Mouse (Mus musculus) MEL (cell line): Measurements from ENCODE around the gene Rassf3. TPM values are rescaled to one million over a fixed set of nuclear protein-coding genes. Genes with fewer than 3 reads are reported as not detected.

ENCODE experiments used
- DNase-seq: peaks from one replicate; pipeline ENCODE4 v3.0.0; 2011; ENCODE audit warnings: low read depth, low spot score
- H3K27ac ChIP-seq: 2 replicates; pipeline ENCODE4 v1.5.1; 2012; ENCODE audit warnings: low read depth, mild to moderate bottlenecking, control low read depth, low read length, moderate library complexity; ENCODE audit not compliant: control insufficient read depth
- H3K27me3 ChIP-seq, 2 experiments: fragments of 150-350 bp in 1 of 2; sonication (generic) in 1 of 2; 2 replicates each; pipeline ENCODE4 v1.6.1; 2012; ENCODE audit warnings: low read length in 2 of 2, mild to moderate bottlenecking in 2 of 2, improper control_type of control experiment in 1 of 2, moderate library complexity in 1 of 2; ENCODE audit not compliant: insufficient read depth in 2 of 2, control insufficient read depth in 1 of 2
- H3K36me3 ChIP-seq, 2 experiments: 2 replicates each; pipeline ENCODE4 v1.6.1; 2012 to 2014; ENCODE audit warnings: low read length in 2 of 2, improper control_type of control experiment in 1 of 2, inconsistent platforms in 1 of 2, mild to moderate bottlenecking in 1 of 2; ENCODE audit not compliant: insufficient read depth in 2 of 2, control insufficient read depth in 1 of 2
- H3K4me1 ChIP-seq, 2 experiments: fragments of 150-350 bp in 1 of 2; sonication (generic) in 1 of 2; 2 replicates each; pipeline ENCODE4 v1.6.1; 2012; ENCODE audit warnings: low read length in 2 of 2, improper control_type of control experiment in 1 of 2, mild to moderate bottlenecking in 1 of 2; ENCODE audit not compliant: insufficient read depth in 2 of 2, control insufficient read depth in 1 of 2
- H3K4me3 ChIP-seq, 2 experiments: fragments of 150-350 bp in 1 of 2; sonication (generic) in 1 of 2; 2 replicates each; pipeline ENCODE4 v1.5.1; 2012; ENCODE audit warnings: low read depth in 2 of 2, low read length in 2 of 2, mild to moderate bottlenecking in 2 of 2, moderate library complexity in 2 of 2, control low read depth in 1 of 2, improper control_type of control experiment in 1 of 2; ENCODE audit not compliant: control insufficient read depth in 1 of 2, insufficient read depth in 1 of 2
- H3K79me2 ChIP-seq: 2 replicates; pipeline ENCODE4 v1.6.1; 2012; ENCODE audit warnings: mild to moderate bottlenecking, low read length, moderate library complexity; ENCODE audit not compliant: control insufficient read depth, poor library complexity, insufficient read depth
- H3K9ac ChIP-seq: 2 replicates; pipeline ENCODE4 v1.6.1; 2012; ENCODE audit warnings: low read depth, mild to moderate bottlenecking, control low read depth, low read length, moderate library complexity; ENCODE audit not compliant: control insufficient read depth, poor library complexity, severe bottlenecking
- H3K9me3 ChIP-seq: fragments of 150-350 bp; sonication (generic); replicated peaks from 2 replicates; pipeline ENCODE4 v1.6.1; 2012; ENCODE audit warnings: mild to moderate bottlenecking, low read length, improper control_type of control experiment, moderate library complexity; ENCODE audit not compliant: insufficient read depth
- CHD2 ChIP-seq: IDR thresholded peaks from 2 replicates; pipeline ENCODE4 v1.6.1; 2011; ENCODE audit warnings: low read length, improper control_type of control experiment
- CTCF ChIP-seq, 3 experiments: IDR thresholded peaks in 2 of 3; conservative IDR thresholded peaks in 1 of 3; 2 replicates each; pipeline ENCODE4 v1.5.1; 2011 to 2012; ENCODE audit warnings: low read length in 3 of 3, low read depth in 2 of 3, mild to moderate bottlenecking in 2 of 3, improper control_type of control experiment in 1 of 3, inconsistent platforms in 1 of 3, mixed read lengths in 1 of 3, moderate library complexity in 1 of 3; ENCODE audit not compliant: control insufficient read depth in 1 of 3, insufficient read depth in 1 of 3, poor library complexity in 1 of 3, severe bottlenecking in 1 of 3
- E2F4 ChIP-seq: IDR thresholded peaks from 2 replicates; pipeline ENCODE4 v1.6.1; 2011; ENCODE audit warnings: low read depth, low read length, improper control_type of control experiment, borderline replicate concordance
- ELF1 ChIP-seq: IDR thresholded peaks from 2 replicates; pipeline ENCODE4 v1.6.1; 2014; ENCODE audit warnings: low read depth, mild to moderate bottlenecking, inconsistent platforms, low read length, improper control_type of control experiment, moderate library complexity
- HCFC1 ChIP-seq: IDR thresholded peaks from 2 replicates; pipeline ENCODE4 v1.6.1; 2012; ENCODE audit warnings: low read depth, mild to moderate bottlenecking, inconsistent platforms, low read length, improper control_type of control experiment, moderate library complexity
- JUND ChIP-seq: IDR thresholded peaks from 2 replicates; pipeline ENCODE4 v1.6.1; 2011; ENCODE audit warnings: low read depth, mild to moderate bottlenecking, improper control_type of control experiment, low read length
- MAX ChIP-seq: IDR thresholded peaks from 2 replicates; pipeline ENCODE4 v1.6.1; 2011; ENCODE audit warnings: low read length, improper control_type of control experiment
- MEF2A ChIP-seq: IDR thresholded peaks from 2 replicates; pipeline ENCODE4 v1.6.1; 2014; ENCODE audit warnings: low read depth, mild to moderate bottlenecking, inconsistent platforms, low read length, improper control_type of control experiment; ENCODE audit not compliant: poor library complexity, insufficient replicate concordance, severe bottlenecking; ENCODE audit errors: extremely low read depth
- MYB ChIP-seq: IDR thresholded peaks from 2 replicates; pipeline ENCODE4 v1.6.1; 2011; ENCODE audit warnings: mild to moderate bottlenecking, low read depth, low read length, improper control_type of control experiment
- NELFE ChIP-seq: IDR thresholded peaks from 2 replicates; pipeline ENCODE4 v1.6.1; 2011; ENCODE audit warnings: low read depth, low read length, improper control_type of control experiment
- NRF1 ChIP-seq: IDR thresholded peaks from 2 replicates; pipeline ENCODE4 v1.6.1; 2014; ENCODE audit warnings: low read depth, mild to moderate bottlenecking, inconsistent platforms, low read length, improper control_type of control experiment, moderate library complexity; ENCODE audit not compliant: poor library complexity, insufficient read depth, severe bottlenecking
- POLR2A ChIP-seq, 2 experiments: IDR thresholded peaks; 2 replicates each; pipeline ENCODE4 v1.6.1; 2011 to 2012; ENCODE audit warnings: low read length in 2 of 2, mild to moderate bottlenecking in 2 of 2, control low read depth in 1 of 2, improper control_type of control experiment in 1 of 2, low read depth in 1 of 2, moderate library complexity in 1 of 2; ENCODE audit not compliant: control insufficient read depth in 1 of 2, insufficient read depth in 1 of 2, poor library complexity in 1 of 2
- POLR2AphosphoS5 ChIP-seq: IDR thresholded peaks from 2 replicates; pipeline ENCODE4 v1.6.1; 2012; ENCODE audit warnings: low read depth, borderline replicate concordance, mild to moderate bottlenecking, inconsistent platforms, low read length, moderate library complexity, mixed read lengths
- RCOR1 ChIP-seq: IDR thresholded peaks from 2 replicates; pipeline ENCODE4 v1.6.1; 2012; ENCODE audit warnings: low read depth, mild to moderate bottlenecking, inconsistent platforms, low read length, improper control_type of control experiment
- SIN3A ChIP-seq: IDR thresholded peaks from 2 replicates; pipeline ENCODE4 v1.6.1; 2012; ENCODE audit warnings: low read length, improper control_type of control experiment, inconsistent platforms
- SMC3 ChIP-seq: IDR thresholded peaks from 2 replicates; pipeline ENCODE4 v1.6.1; 2011; ENCODE audit warnings: low read depth, low read length, improper control_type of control experiment
- TAL1 ChIP-seq: IDR thresholded peaks from 2 replicates; pipeline ENCODE4 v1.6.1; 2012; ENCODE audit warnings: mild to moderate bottlenecking, inconsistent platforms, low read length, moderate library complexity, mixed read lengths
- TCF12 ChIP-seq: IDR thresholded peaks from 2 replicates; pipeline ENCODE4 v1.6.1; 2014; ENCODE audit warnings: low read depth, mild to moderate bottlenecking, inconsistent platforms, low read length, improper control_type of control experiment, moderate library complexity
- UBTF ChIP-seq: IDR thresholded peaks from 2 replicates; pipeline ENCODE4 v1.6.1; 2012; ENCODE audit warnings: low read depth, mild to moderate bottlenecking, inconsistent platforms, low read length, improper control_type of control experiment, moderate library complexity, borderline replicate concordance; ENCODE audit not compliant: insufficient read depth
- USF1 ChIP-seq: IDR thresholded peaks from 2 replicates; pipeline ENCODE4 v1.6.1; 2014; ENCODE audit warnings: low read depth, mild to moderate bottlenecking, inconsistent platforms, low read length, improper control_type of control experiment, moderate library complexity
- USF2 ChIP-seq, 2 experiments: IDR thresholded peaks; 2 replicates each; pipeline ENCODE4 v1.6.1; 2011 to 2012; ENCODE audit warnings: improper control_type of control experiment in 2 of 2, low read length in 2 of 2, borderline replicate concordance in 1 of 2, inconsistent platforms in 1 of 2, low read depth in 1 of 2, mild to moderate bottlenecking in 1 of 2; ENCODE audit not compliant: insufficient read depth in 1 of 2
- ZKSCAN1 ChIP-seq: IDR thresholded peaks from 2 replicates; pipeline ENCODE4 v1.6.1; 2012; ENCODE audit warnings: low read depth, mild to moderate bottlenecking, inconsistent platforms, low read length, improper control_type of control experiment, moderate library complexity
- ZMIZ1 ChIP-seq: IDR thresholded peaks from 2 replicates; pipeline ENCODE4 v1.6.1; 2012; ENCODE audit warnings: low read depth, mild to moderate bottlenecking, inconsistent platforms, low read length, improper control_type of control experiment, moderate library complexity
- ZNF384 ChIP-seq: IDR thresholded peaks from 2 replicates; pipeline ENCODE4 v1.6.1; 2012; ENCODE audit warnings: low read depth, mild to moderate bottlenecking, inconsistent platforms, low read length, improper control_type of control experiment
- polyA plus RNA-seq, 2 experiments: library from polyadenylated mRNA; stranded (reverse) in 1 of 2; unstranded in 1 of 2; fragments of >175 nt in 1 of 2; fragments of >200 nt in 1 of 2; gene quantifications; 2 replicates each; pipeline versions ENCODE4 v1.2.1 to v1.2.4; 2012; ENCODE audit warnings: low replicate concordance in 2 of 2, low read depth in 1 of 2; ENCODE audit not compliant: insufficient read length in 2 of 2, insufficient read depth in 1 of 2, missing spikeins in 1 of 2
- total RNA-seq: library from RNA; depleted of rRNA; stranded (reverse); fragments of 300-350 nt; gene quantifications from 2 replicates; pipeline ENCODE4 v1.2.3, GENCODE M21; 2012

Gene Rassf3
- total and polyA plus RNA-seq, 3 experiments, result 9.2 to 15.8 TPM; not detected in 1

DNA sequence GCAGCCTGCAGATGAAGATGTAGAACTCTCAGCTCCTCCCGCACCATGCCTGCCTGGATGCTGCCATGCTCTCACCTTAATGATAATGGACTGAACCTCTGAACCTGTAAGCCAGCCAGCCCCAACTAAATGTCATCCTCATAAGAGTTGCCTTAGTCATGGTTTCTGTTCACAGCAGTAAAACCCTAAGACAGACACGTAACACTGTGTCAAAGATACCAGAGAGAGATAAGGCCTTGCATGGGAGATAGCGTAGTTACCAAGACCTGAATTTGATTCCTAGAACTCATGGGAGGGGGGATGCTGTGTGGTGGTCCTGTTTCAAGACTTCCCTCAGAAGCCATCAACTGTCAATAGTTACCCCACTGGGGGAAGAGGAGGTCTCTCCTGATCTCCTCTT lies 20.6 kb downstream of the Rassf3 start:
- Histone ChIP-seq H3K36me3 (peaks cover 0 to 10% of the 10 kb centered on the region in 2 experiments; a peak in 2 of 4 replicates), H3K9me3 (no peaks in the 10 kb centered on the region), H3K9ac (no peak overlapping the region), H3K27me3 (no peaks in the 10 kb centered on the region), H3K4me3 (no peak overlapping the region), H3K79me2 (peaks cover 8% of the 10 kb centered on the region; the same call in 1 of the 2 replicates), H3K4me1 (peaks cover 0 to 14% of the 10 kb centered on the region in 2 experiments; a peak in 3 of 4 replicates), H3K27ac (no peak overlapping the region)
- TF ChIP-seq CHD2 (no peak), SIN3A (no peak), HCFC1 (no peak), MEF2A (no peak), ZNF384 (no peak), MYB (no peak), ZMIZ1 (no peak), NRF1 (no peak), RCOR1 (no peak), POLR2AphosphoS5 (no peak), CTCF (IDR thresholded peaks at IDR 0.05 in 2 of 3, conservative IDR thresholded peaks at IDR 0.05 in 1 of 3; ENCODE audit: control insufficient read depth in 1 of 3, insufficient read depth in 1 of 3, low read depth in 2 of 3, low read length in 3 of 3, poor library complexity in 1 of 3, severe bottlenecking in 1 of 3) (no peak), TCF12 (no peak), ZKSCAN1 (no peak), UBTF (no peak), E2F4 (no peak), POLR2A (IDR thresholded peaks at IDR 0.05; ENCODE audit: control insufficient read depth in 1 of 2, insufficient read depth in 1 of 2, low read depth in 1 of 2, low read length in 2 of 2, poor library complexity in 1 of 2) (no peak), TAL1 (no peak)
- no peak for DNase-seq

GRCm38 (mm10) chr10:121454708-121455475 lies 21.3 kb downstream of the Rassf3 start:
- DNase-seq, result no peak
- H3K27ac ChIP-seq, result no peak overlapping the region
- peaks cover 8% of the 10 kb centered on the region; the same call in 1 of the 2 replicates for H3K79me2 ChIP-seq
- no peak overlapping the region for H3K9ac ChIP-seq
- H3K36me3 ChIP-seq, result peaks cover 0 to 10% of the 10 kb centered on the region in 2 experiments; a peak in 2 of 4 replicates
- no peak overlapping the region for H3K4me3 ChIP-seq
- TF ChIP-seq TAL1 (no peak), MYB (no peak), SMC3 (no peak), ZMIZ1 (no peak), TCF12 (no peak), MEF2A (no peak), HCFC1 (no peak), USF1 (no peak), JUND (no peak), MAX (no peak), E2F4 (no peak), CTCF (IDR thresholded peaks at IDR 0.05 in 2 of 3, conservative IDR thresholded peaks at IDR 0.05 in 1 of 3; ENCODE audit: control insufficient read depth in 1 of 3, insufficient read depth in 1 of 3, low read depth in 2 of 3, low read length in 3 of 3, poor library complexity in 1 of 3, severe bottlenecking in 1 of 3) (no peak), USF2 (IDR thresholded peaks at IDR 0.05; ENCODE audit: borderline replicate concordance in 1 of 2, insufficient read depth in 1 of 2, low read depth in 1 of 2, low read length in 2 of 2) (no peak), POLR2A (IDR thresholded peaks at IDR 0.05; ENCODE audit: control insufficient read depth in 1 of 2, insufficient read depth in 1 of 2, low read depth in 1 of 2, low read length in 2 of 2, poor library complexity in 1 of 2) (no peak), NELFE (no peak), POLR2AphosphoS5 (no peak), ELF1 (no peak)
- no peaks in the 10 kb centered on the region for H3K9me3 ChIP-seq
- H3K27me3 ChIP-seq, result no peaks in the 10 kb centered on the region
- H3K4me1 ChIP-seq, result peaks cover 0 to 14% of the 10 kb centered on the region in 2 experiments; a peak in 3 of 4 replicates
